In the genomic region with DNA sequence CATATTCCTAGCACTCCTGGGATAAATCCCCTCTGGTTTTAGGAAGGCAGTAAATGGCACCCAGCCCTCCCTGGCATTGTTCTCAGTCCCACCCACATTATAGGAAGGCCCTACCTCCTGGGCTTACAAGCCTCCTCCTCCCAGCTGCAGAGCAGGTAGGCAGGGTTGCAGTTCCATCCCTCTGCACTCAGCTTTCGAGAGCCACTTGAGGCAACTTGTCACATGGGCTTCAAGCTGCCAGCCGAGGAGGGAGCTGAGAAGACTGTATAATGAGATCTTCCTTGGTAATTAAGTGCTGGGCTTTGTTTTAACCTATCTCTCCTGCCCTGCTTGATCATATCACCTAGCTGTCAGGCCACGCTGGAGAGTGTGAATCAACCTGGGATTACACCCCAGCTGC, we compare ENCODE assay signal across 15 mouse cellular contexts. TPM values are rescaled to one million over a fixed set of nuclear protein-coding genes. Genes with fewer than 3 reads are reported as not detected.
DNase-seq lines count a peak whose midpoint lies in the region; ATAC-seq and TF ChIP-seq lines count a peak whose summit lies in the region.
"Had no signal": no experiment of that assay in that cellular context is flagged by ENCODE, and none has a peak within 500 bp of the region (broad histone marks: within the 10 kb centered on the region; RNA-seq: fewer than 3 reads in every experiment).

No protein-coding gene starts in this region.

- TF ChIP-seq EP300 in stomach, postnatal 0 days (optimal IDR thresholded peaks at IDR 0.05), result no peak

- peak overlapping the region; percentile 80; the same call in 1 of the 2 replicates for H3K4me2 ChIP-seq in intestine, embryonic 15.5 days (replicated peaks)
- no peak overlapping the region for H3K4me2 ChIP-seq in intestine, postnatal 0 days (replicated peaks; ENCODE audit: low read depth)
- H3K4me2 ChIP-seq in forebrain, embryonic 15.5 days (replicated peaks), result no peak overlapping the region
- no peak overlapping the region for H3K4me2 ChIP-seq in midbrain, embryonic 14.5 days (ENCODE audit: low read length)
- no peak overlapping the region for H3K4me2 ChIP-seq in stomach, postnatal 0 days (replicated peaks; ENCODE audit: low read depth)
- H3K4me2 ChIP-seq: embryonic facial prominence, embryonic 15.5 days; hindbrain, embryonic 15.5 days had no signal

- ATAC-seq in intestine, embryonic 15.5 days, result no peak
- ATAC-seq in intestine, postnatal 0 days, result no peak
- peak; percentile 55 for ATAC-seq in forebrain, embryonic 15.5 days (replicated peaks)
- ATAC-seq in midbrain, embryonic 14.5 days (ENCODE audit: low FRiP score, low TSS enrichment), result peak; percentile 40; the same call in 1 of the 2 replicates
- ATAC-seq in stomach, postnatal 0 days (ENCODE audit: low FRiP score, low TSS enrichment), result no peak
- no peak for ATAC-seq in monocyte, adult 5-6 weeks (replicated peaks; ENCODE audit: insufficient number of reproducible peaks, low FRiP score, low TSS enrichment, poor library complexity, severe bottlenecking)

- no peaks in the 10 kb centered on the region for H3K27me3 ChIP-seq in intestine, embryonic 15.5 days (replicated peaks)
- H3K27me3 ChIP-seq in intestine, postnatal 0 days (replicated peaks; ENCODE audit: control insufficient read depth, insufficient read depth, low read length), result no peaks in the 10 kb centered on the region
- no peaks in the 10 kb centered on the region; the same call in 1 of the 2 replicates for H3K27me3 ChIP-seq in forebrain, embryonic 15.5 days
- no peaks in the 10 kb centered on the region for H3K27me3 ChIP-seq in midbrain, embryonic 14.5 days (ENCODE audit: control insufficient read depth, insufficient read depth, low read length)
- H3K27me3 ChIP-seq in stomach, postnatal 0 days (ENCODE audit: control insufficient read depth, insufficient read depth, low read length), result no peaks in the 10 kb centered on the region
- H3K27me3 ChIP-seq: embryonic facial prominence, embryonic 15.5 days; hindbrain, embryonic 15.5 days had no signal

- no peak overlapping the region for H3K27ac ChIP-seq in intestine, embryonic 15.5 days
- no peak overlapping the region for H3K27ac ChIP-seq in intestine, postnatal 0 days (ENCODE audit: low read depth, low read length)
- 0 out of 2 replicates have a peak overlapping the region, but pooled peaks have one; percentile 19 for H3K27ac ChIP-seq in forebrain, embryonic 15.5 days (replicated peaks)
- H3K27ac ChIP-seq in midbrain, embryonic 14.5 days (replicated peaks; ENCODE audit: low read depth, low read length), result peak overlapping the region; percentile 43; the same call in 1 of the 2 replicates
- no peak overlapping the region for H3K27ac ChIP-seq in stomach, postnatal 0 days (replicated peaks)
- H3K27ac ChIP-seq: embryonic facial prominence, embryonic 15.5 days; hindbrain, embryonic 15.5 days; limb, embryonic 13.5 days had no signal

- TF ChIP-seq CTCF in intestine, postnatal 0 days (IDR thresholded peaks at IDR 0.05; ENCODE audit: low read depth), result no peak
- no peak for TF ChIP-seq CTCF in lung, adult 2 months (IDR thresholded peaks at IDR 0.05; ENCODE audit: insufficient read depth, low read length)
- TF ChIP-seq CTCF in stomach, postnatal 0 days (IDR thresholded peaks at IDR 0.05; ENCODE audit: low read depth), result no peak

- 41% methylated on average over 3 of the region's 3 CpGs for WGBS in intestine, embryonic 15.5 days
- 65% methylated on average over 3 of the region's 3 CpGs for WGBS in intestine, postnatal 0 days
- 11% methylated on average over 3 of the region's 3 CpGs for WGBS in forebrain, embryonic 15.5 days
- 56% methylated on average over 3 of the region's 3 CpGs for WGBS in lung, adult 2 months
- WGBS in midbrain, embryonic 14.5 days, result 10% methylated on average over 3 of the region's 3 CpGs
- WGBS in stomach, postnatal 0 days, result 50% methylated on average over 3 of the region's 3 CpGs

- no peak overlapping the region for H3K4me3 ChIP-seq in intestine, embryonic 15.5 days (replicated peaks)
- H3K4me3 ChIP-seq in intestine, postnatal 0 days (ENCODE audit: low read depth, low read length), result no peak overlapping the region
- H3K4me3 ChIP-seq in forebrain, embryonic 15.5 days, result no peak overlapping the region
- H3K4me3 ChIP-seq in lung, adult 2 months (replicated peaks; ENCODE audit: extremely low read depth, low read depth, low read length), result no peak overlapping the region
- H3K4me3 ChIP-seq in midbrain, embryonic 14.5 days (replicated peaks; ENCODE audit: low read depth, low read length), result no peak overlapping the region
- H3K4me3 ChIP-seq in stomach, postnatal 0 days (ENCODE audit: low read depth, low read length), result no peak overlapping the region
- H3K4me3 ChIP-seq: embryonic facial prominence, embryonic 15.5 days; hindbrain, embryonic 15.5 days; limb, embryonic 13.5 days had no signal

- TF ChIP-seq POLR2A in lung, adult 2 months (IDR thresholded peaks at IDR 0.05; ENCODE audit: borderline replicate concordance, extremely low read depth, low read depth, low read length), result no peak

- peaks cover 27% of the 10 kb centered on the region for H3K4me1 ChIP-seq in intestine, embryonic 15.5 days (replicated peaks)
- peaks cover 6% of the 10 kb centered on the region for H3K4me1 ChIP-seq in intestine, postnatal 0 days (replicated peaks; ENCODE audit: control insufficient read depth, insufficient read depth, low read length)
- H3K4me1 ChIP-seq in forebrain, embryonic 15.5 days, result peaks cover 21% of the 10 kb centered on the region
- H3K4me1 ChIP-seq in lung, adult 2 months (ENCODE audit: control insufficient read depth, insufficient read depth, low read length), result peaks cover 11% of the 10 kb centered on the region
- H3K4me1 ChIP-seq in midbrain, embryonic 14.5 days (ENCODE audit: control insufficient read depth, insufficient read depth, low read length), result peaks cover 22% of the 10 kb centered on the region; the same call in 1 of the 2 replicates
- H3K4me1 ChIP-seq in stomach, postnatal 0 days (replicated peaks; ENCODE audit: control insufficient read depth, insufficient read depth), result peaks cover 2% of the 10 kb centered on the region; the same call in 1 of the 2 replicates

- no peaks in the 10 kb centered on the region for H3K36me3 ChIP-seq in intestine, embryonic 15.5 days
- H3K36me3 ChIP-seq in intestine, postnatal 0 days (ENCODE audit: control insufficient read depth, insufficient read depth), result no peaks in the 10 kb centered on the region
- no peaks in the 10 kb centered on the region for H3K36me3 ChIP-seq in forebrain, embryonic 15.5 days
- no peaks in the 10 kb centered on the region for H3K36me3 ChIP-seq in midbrain, embryonic 14.5 days (ENCODE audit: control insufficient read depth, insufficient read depth, low read length)
- H3K36me3 ChIP-seq in stomach, postnatal 0 days (ENCODE audit: control insufficient read depth, insufficient read depth, low read length), result no peaks in the 10 kb centered on the region
- H3K36me3 ChIP-seq: embryonic facial prominence, embryonic 15.5 days; hindbrain, embryonic 15.5 days; limb, embryonic 13.5 days had no signal

- no peaks in the 10 kb centered on the region for H3K9me3 ChIP-seq in intestine, embryonic 15.5 days
- H3K9me3 ChIP-seq in intestine, postnatal 0 days (ENCODE audit: control insufficient read depth), result no peaks in the 10 kb centered on the region
- H3K9me3 ChIP-seq in forebrain, embryonic 15.5 days, result no peaks in the 10 kb centered on the region
- H3K9me3 ChIP-seq in midbrain, embryonic 14.5 days (ENCODE audit: control insufficient read depth, low read length), result no peaks in the 10 kb centered on the region
- no peaks in the 10 kb centered on the region for H3K9me3 ChIP-seq in stomach, postnatal 0 days (ENCODE audit: control insufficient read depth, low read length)
- H3K9me3 ChIP-seq: embryonic facial prominence, embryonic 15.5 days; hindbrain, embryonic 15.5 days; limb, embryonic 13.5 days had no signal

- H3K9ac ChIP-seq in intestine, embryonic 15.5 days, result no peak overlapping the region
- no peak overlapping the region for H3K9ac ChIP-seq in intestine, postnatal 0 days (ENCODE audit: low read depth, low read length)
- no peak overlapping the region for H3K9ac ChIP-seq in forebrain, embryonic 15.5 days (replicated peaks)
- no peak overlapping the region for H3K9ac ChIP-seq in midbrain, embryonic 14.5 days (replicated peaks; ENCODE audit: low read length)
- H3K9ac ChIP-seq in stomach, postnatal 0 days (ENCODE audit: low read length), result no peak overlapping the region
- H3K9ac ChIP-seq: embryonic facial prominence, embryonic 15.5 days; hindbrain, embryonic 15.5 days; limb, embryonic 13.5 days had no signal

- peak; percentile 47 for DNase-seq in lung, adult 2 months
- peak; percentile 61 for DNase-seq in midbrain, embryonic 14.5 days
- no peak for DNase-seq in stomach, postnatal 0 days (ENCODE audit: low spot score)
- no peak for DNase-seq in cerebellum, adult 18-20 months
- DNase-seq: cerebellum, postnatal 10 days; layer of hippocampus, postnatal 36 days; retina, postnatal 1 day; thymus, adult 2 months had no signal

RNA-seq across cellular contexts. Expression of a gene that starts 1.4 kb away (rescaled TPM):
- 4.0 and 4.4 TPM in 2 replicates for polyA plus RNA-seq in intestine, embryonic 15.5 days (2015; fragmentation: Nextera tagmentation; extraction: Ambion mirVana)
- 4.3 and 5.0 TPM in 2 replicates for polyA plus RNA-seq in intestine, postnatal 0 days (2015; fragmentation: Nextera tagmentation; extraction: Ambion mirVana)
- polyA plus RNA-seq in forebrain, embryonic 15.5 days (2015; fragmentation: Nextera tagmentation; extraction: Ambion mirVana), result 0.05 and 0.14 TPM in 2 replicates
- polyA plus RNA-seq in lung, adult 2 months (2012; rRNA removed), result 6.1 and 7.4 TPM in 2 replicates
- polyA plus RNA-seq in midbrain, embryonic 14.5 days (2014; fragmentation: Nextera tagmentation; extraction: Ambion mirVana), result 0.09 and 0.25 TPM in 2 replicates
- polyA plus RNA-seq in stomach, postnatal 0 days (2015; fragmentation: Nextera tagmentation; extraction: Ambion mirVana), result 1.2 and 1.4 TPM in 2 replicates
- 0.48 to 0.53 TPM in 2 of 3 replicates, not detected in the other for total RNA-seq in monocyte, adult 5-6 weeks (2017)

Comparison
In these comparisons a context has a peak if more than half of its experiments do, and no peak if none do; other contexts are left out.
1. ATAC-seq: peak in forebrain, embryonic 15.5 days (single experiment) and midbrain, embryonic 14.5 days (single experiment); none in intestine, embryonic 15.5 days (single experiment), intestine, postnatal 0 days (single experiment), stomach, postnatal 0 days (single experiment) and monocyte, adult 5-6 weeks (single experiment).
2. H3K27ac ChIP-seq: peak in forebrain, embryonic 15.5 days (single experiment) and midbrain, embryonic 14.5 days (single experiment); none in intestine, embryonic 15.5 days (single experiment), intestine, postnatal 0 days (single experiment) and stomach, postnatal 0 days (single experiment).
3. DNase-seq: peak in lung, adult 2 months (single experiment) and midbrain, embryonic 14.5 days (single experiment); none in stomach, postnatal 0 days (single experiment) and cerebellum, adult 18-20 months (0 of 2).